Mouse (Mus musculus) stomach, embryonic 16.5 days (tissue): ENCODE results near the gene Nceh1. TPM values are rescaled to one million over a fixed set of nuclear protein-coding genes. Genes with fewer than 3 reads are reported as not detected.

Source experiments
- ATAC-seq: fragments of 200-750 bp; cut with Nextera tagmentation; 2 replicates; pipeline ENCODE4 v1.8.0; 2017; ENCODE audit warnings: moderate number of reproducible peaks, moderate TSS enrichment; ENCODE audit not compliant: insufficient read depth, low FRiP score
- H3K27ac ChIP-seq: fragments of 300-500 bp; sonication (generic); 2 replicates; pipeline ENCODE4 v1.5.1; 2014; ENCODE audit warnings: low read length
- H3K27me3 ChIP-seq: fragments of 300-500 bp; sonication (generic); 2 replicates; pipeline ENCODE4 v1.6.1; 2014; ENCODE audit warnings: low read length, control low read depth, mixed read lengths; ENCODE audit not compliant: control insufficient read depth, insufficient read depth
- H3K36me3 ChIP-seq: fragments of 300-500 bp; sonication (generic); 2 replicates; pipeline ENCODE4 v1.6.1; 2014; ENCODE audit warnings: low read length; ENCODE audit not compliant: control insufficient read depth, insufficient read depth
- H3K4me1 ChIP-seq: fragments of 300-500 bp; sonication (generic); 2 replicates; pipeline ENCODE4 v1.6.1; 2014; ENCODE audit warnings: low read length, control low read depth, mixed read lengths; ENCODE audit not compliant: control insufficient read depth, insufficient read depth
- H3K4me2 ChIP-seq: fragments of 300-500 bp; sonication (generic); 2 replicates; pipeline ENCODE4 v1.6.1; 2014; ENCODE audit warnings: low read depth, low read length, mixed read lengths
- H3K4me3 ChIP-seq: fragments of 300-500 bp; sonication (generic); replicated peaks from 2 replicates; pipeline ENCODE4 v1.5.1; 2014; ENCODE audit warnings: mild to moderate bottlenecking, low read length
- H3K9ac ChIP-seq: fragments of 300-500 bp; sonication (generic); 2 replicates; pipeline ENCODE4 v1.6.1; 2014; ENCODE audit warnings: low read length
- H3K9me3 ChIP-seq: fragments of 300-500 bp; sonication (generic); replicated peaks from 2 replicates; pipeline ENCODE4 v1.6.1; 2016; ENCODE audit warnings: low read length, control low read depth; ENCODE audit not compliant: control insufficient read depth
- WGBS: fragments of 180-500 bp; shearing (Covaris S2); extraction: QIAGEN DNeasy Blood & Tissue Kit; methylation state at CpG from one replicate; pipeline ENCODE4 v1.1.7; 2014; 5-methylcytosine and 5-hydroxymethylcytosine counted together
- polyA plus RNA-seq: library from polyadenylated mRNA; unstranded; fragments of >200 nt; fragmentation: Nextera tagmentation; extraction: Ambion mirVana; gene quantifications from 2 replicates; pipeline ENCODE4 v1.2.1, GENCODE M21; 2015

The Nceh1 gene
- polyA plus RNA-seq, 1 experiment from 2014 or later: 8.6 TPM

DNA sequence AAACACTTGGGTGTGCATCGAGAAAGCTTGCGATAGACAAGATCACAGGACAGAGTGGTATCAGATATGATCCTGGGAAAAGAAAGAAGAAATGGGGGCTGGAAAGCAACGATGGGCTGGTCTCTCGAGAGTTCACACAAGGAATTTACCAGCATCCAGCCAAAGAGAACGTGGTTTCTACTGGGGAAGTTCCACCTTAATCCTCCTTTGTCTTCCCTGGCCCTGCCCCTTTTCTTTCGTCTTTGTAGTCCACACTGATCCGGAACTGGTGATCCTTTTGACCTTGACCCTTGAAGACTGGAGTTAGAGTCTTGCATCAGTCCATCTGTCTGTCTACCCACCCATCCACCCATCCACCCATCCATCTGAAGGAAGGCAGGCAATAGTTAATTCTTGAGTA, 34.6 kb downstream of the Nceh1 start:
- Histone ChIP-seq H3K27me3 (no peaks in the 10 kb centered on the region), H3K27ac (no peak overlapping the region), H3K9me3 (no peaks in the 10 kb centered on the region), H3K4me1 (no peaks in the 10 kb centered on the region), H3K36me3 (no peaks in the 10 kb centered on the region), H3K4me2 (no peak overlapping the region), H3K9ac (no peak overlapping the region), H3K4me3 (no peak overlapping the region)
- ATAC-seq: no peak
- 87% methylated on average over 7 of the region's 7 CpGs for WGBS

DNA sequence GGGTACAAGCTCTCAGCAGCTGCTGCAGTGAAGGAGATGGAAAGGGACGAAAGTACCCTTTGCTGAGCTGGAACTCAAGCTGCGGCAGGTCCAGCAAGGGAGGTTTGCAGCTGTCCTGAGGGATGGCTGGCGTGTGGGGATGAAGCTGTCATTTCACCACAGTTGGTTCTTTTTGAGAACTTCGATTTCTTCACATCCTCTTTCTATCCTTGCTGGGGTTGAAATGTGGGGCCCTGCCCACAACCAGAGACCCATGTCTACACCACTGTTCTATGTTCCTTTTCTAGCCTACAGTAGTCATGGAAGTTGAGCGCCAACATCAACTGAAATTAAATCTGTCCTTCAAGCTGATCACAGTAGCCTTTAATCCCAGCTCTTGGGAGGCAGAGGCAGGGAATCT, 35.8 kb downstream of the Nceh1 start:
- Histone ChIP-seq H3K27ac (no peak overlapping the region), H3K4me3 (no peak overlapping the region), H3K36me3 (no peaks in the 10 kb centered on the region), H3K4me1 (no peaks in the 10 kb centered on the region), H3K9ac (no peak overlapping the region), H3K4me2 (no peak overlapping the region), H3K9me3 (no peaks in the 10 kb centered on the region), H3K27me3 (no peaks in the 10 kb centered on the region)
- no peak for ATAC-seq
- WGBS: 88% methylated on average over 5 of the region's 5 CpGs

DNA sequence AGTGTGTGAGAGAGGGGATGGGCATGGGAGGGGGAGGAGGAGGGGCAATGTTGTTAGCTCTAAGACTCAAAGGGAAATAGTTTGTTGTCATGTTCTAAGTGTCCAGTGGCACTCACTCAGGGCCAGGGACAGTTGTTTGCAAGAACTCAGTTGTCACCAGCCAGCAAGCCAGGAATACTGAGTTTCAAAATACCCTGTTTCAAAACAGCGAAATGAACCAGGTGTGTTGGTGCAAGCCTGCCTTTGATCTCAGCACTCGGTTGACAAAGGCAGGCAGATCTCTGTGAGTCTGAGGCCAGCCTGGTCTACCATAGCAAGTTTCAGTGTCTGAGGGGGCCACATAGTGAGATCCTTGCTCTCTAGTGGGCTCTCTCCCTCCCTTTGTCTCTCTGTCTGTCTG, 39.3 kb downstream of the Nceh1 start:
- WGBS: 65% methylated on average over 2 of the region's 2 CpGs
- Histone ChIP-seq H3K9me3 (no peaks in the 10 kb centered on the region), H3K9ac (no peak overlapping the region), H3K4me1 (no peaks in the 10 kb centered on the region), H3K27me3 (no peaks in the 10 kb centered on the region), H3K4me2 (no peak overlapping the region), H3K36me3 (no peaks in the 10 kb centered on the region), H3K27ac (no peak overlapping the region), H3K4me3 (no peak overlapping the region)
- no peak for ATAC-seq

DNA sequence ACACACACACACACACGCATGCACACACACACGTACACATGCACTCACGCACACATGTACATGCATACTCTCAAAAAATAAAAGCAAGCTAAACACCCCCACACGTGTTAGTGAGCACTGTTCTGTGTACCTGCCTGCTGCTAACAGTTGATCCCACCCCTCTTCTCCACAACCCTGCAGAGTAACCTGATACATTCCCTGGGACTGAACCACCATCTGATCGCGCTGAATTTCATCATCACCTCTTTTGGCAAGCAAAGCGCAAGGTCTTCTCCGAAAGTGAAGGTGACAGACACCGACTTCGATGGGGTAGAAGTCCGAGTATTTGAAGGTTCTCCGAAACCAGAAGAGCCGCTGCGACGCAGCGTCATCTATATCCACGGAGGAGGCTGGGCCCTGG, 39.7 kb downstream of the Nceh1 start:
- no peak for ATAC-seq
- Histone ChIP-seq H3K27ac (no peak overlapping the region), H3K4me3 (no peak overlapping the region), H3K27me3 (no peaks in the 10 kb centered on the region), H3K36me3 (no peaks in the 10 kb centered on the region), H3K9me3 (no peaks in the 10 kb centered on the region), H3K4me2 (no peak overlapping the region), H3K4me1 (no peaks in the 10 kb centered on the region), H3K9ac (no peak overlapping the region)
- 62% methylated on average over 17 of the region's 17 CpGs for WGBS

DNA sequence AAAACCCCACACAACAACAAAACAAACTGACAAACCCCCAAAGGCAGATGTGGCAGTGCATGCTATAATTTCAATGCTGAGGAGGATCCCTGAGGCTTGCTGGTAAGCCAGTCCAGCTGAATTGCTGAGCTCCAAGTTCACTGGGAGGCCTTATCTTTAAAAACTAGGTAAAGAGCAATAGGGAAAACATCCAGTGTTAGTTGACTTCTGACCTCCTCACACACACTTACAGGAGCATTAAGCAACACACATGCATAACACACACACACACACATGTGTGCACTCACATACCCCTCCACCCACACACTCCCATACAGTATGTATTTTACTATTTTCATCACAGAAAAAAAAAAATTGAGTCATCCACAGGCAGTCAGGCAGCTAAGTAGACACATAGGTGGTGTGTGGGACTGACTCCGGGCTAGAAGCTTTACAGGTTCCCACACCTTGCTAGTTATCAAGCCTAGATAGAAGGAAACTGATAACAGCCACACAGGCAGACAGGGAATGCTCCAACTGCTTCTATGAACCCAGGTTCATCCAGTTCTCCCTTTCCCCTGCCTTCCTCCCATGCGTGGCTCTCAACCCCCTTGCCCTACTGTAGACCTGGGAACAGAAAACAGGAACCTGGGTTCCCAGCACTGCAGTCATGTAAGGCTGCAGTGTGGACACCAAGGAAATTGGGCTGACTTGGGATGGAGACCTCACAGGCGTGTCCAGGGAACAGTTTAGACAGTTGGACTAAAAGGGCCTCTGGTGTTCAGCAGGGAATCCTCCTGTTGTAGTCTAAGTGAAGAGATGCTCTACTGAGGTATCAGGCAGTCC, 45.1 kb downstream of the Nceh1 start:
- peak; percentile 68; the same call in 1 of the 2 replicates for ATAC-seq
- Histone ChIP-seq H3K27me3 (no peaks in the 10 kb centered on the region), H3K4me1 (no peaks in the 10 kb centered on the region), H3K9me3 (no peaks in the 10 kb centered on the region), H3K4me3 (no peak overlapping the region), H3K36me3 (no peaks in the 10 kb centered on the region), H3K27ac (peak overlapping the region; percentile 48), H3K4me2 (no peak overlapping the region), H3K9ac (no peak overlapping the region)
- WGBS: 69% methylated on average over 3 of the region's 3 CpGs

DNA sequence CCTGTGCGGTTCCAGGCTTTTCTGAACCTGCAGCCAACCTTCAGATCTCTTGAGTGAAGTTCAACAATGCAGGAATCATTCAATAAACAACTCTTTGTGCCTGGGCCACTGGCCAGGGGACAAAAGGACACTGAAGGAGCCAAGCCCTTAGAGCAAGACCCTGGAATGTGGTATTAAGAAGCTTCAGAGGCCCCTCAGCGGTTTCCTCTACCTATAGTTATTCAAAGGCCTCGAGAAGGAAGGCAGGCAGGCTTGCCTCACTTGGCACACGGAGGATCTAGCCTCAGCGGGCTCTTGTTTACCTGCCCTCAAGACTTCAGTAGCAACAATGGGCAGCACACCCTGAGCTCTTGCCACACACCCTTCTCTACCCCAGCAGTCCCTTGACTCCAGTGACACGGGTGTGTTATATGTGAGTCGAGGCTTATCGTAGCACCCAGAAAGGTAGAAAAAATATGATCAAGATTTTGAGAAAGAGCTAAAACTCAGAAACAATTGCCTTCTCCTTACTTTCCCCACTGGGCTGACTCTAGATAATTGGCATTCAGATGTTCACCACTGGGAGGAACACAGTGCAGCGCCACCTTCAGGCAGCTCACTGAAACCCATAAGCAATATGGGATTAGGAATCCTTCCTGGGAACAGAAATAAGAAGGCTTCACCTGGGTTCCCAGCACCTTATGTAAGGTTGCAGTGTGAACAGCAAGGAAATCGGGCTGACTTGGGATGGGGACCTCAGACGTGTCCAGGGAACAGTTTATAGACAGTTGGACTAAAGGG, 46.0 kb downstream of the Nceh1 start:
- no peaks in the 10 kb centered on the region for H3K27me3 ChIP-seq
- ATAC-seq: peak; percentile 56; the same call in 1 of the 2 replicates
- H3K4me3 ChIP-seq: no peak overlapping the region
- 60% methylated on average over 11 of the region's 11 CpGs for WGBS
- no peak overlapping the region for H3K4me2 ChIP-seq
- H3K9me3 ChIP-seq: no peaks in the 10 kb centered on the region
- H3K4me1 ChIP-seq: no peaks in the 10 kb centered on the region
- no peak overlapping the region for H3K9ac ChIP-seq
- H3K36me3 ChIP-seq: no peaks in the 10 kb centered on the region
- H3K27ac ChIP-seq: peak overlapping the region; percentile 48

DNA sequence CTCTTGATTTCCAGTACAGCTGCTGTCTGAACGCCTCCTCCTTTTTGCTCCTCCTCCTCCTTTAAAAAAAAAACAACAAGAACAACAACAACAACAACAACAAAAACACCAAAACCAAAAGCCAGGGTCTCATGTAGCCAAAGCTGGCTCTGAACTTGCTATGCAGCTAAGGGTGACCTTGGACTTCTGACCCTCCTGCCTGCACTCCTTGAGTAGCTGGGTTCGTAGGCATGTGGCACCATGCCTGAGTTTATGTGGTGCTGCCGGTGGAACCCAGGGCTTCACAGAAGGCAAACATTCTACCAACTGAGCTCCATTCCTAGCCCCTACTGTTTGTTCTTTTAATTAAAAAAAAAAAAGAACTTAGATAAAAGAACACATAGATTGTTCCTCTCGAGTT, 50.6 kb downstream of the Nceh1 start:
- H3K4me1 ChIP-seq: no peaks in the 10 kb centered on the region
- no peak for ATAC-seq
- no peaks in the 10 kb centered on the region for H3K27me3 ChIP-seq
- H3K36me3 ChIP-seq: no peaks in the 10 kb centered on the region
- H3K9ac ChIP-seq: no peak overlapping the region
- H3K4me3 ChIP-seq: no peak overlapping the region
- no peak overlapping the region for H3K27ac ChIP-seq
- 69% methylated on average over 4 of the region's 4 CpGs for WGBS
- H3K4me2 ChIP-seq: no peak overlapping the region
- H3K9me3 ChIP-seq: no peaks in the 10 kb centered on the region

DNA sequence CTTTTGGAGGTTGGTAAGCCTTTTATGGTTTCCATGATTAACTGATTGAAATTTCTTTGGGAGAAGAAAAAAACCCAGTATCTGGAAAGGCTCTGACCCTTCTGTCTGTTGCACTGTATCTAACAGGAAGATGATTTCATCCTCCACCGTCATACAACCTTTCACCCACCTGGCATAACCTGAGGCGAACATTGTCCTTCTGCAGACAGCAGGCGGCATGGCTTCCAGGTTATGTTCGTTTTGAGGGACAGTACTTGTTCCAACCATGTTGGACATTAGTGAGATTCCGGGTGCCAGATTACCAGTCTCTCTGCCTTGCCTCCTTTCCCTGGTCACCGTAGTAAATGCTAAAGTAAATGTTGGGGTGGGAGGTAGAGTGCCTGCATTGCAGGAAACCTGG, 51.1 kb downstream of the Nceh1 start:
- Histone ChIP-seq H3K4me2 (no peak overlapping the region), H3K36me3 (no peaks in the 10 kb centered on the region), H3K9me3 (no peaks in the 10 kb centered on the region), H3K27ac (no peak overlapping the region), H3K27me3 (no peaks in the 10 kb centered on the region), H3K4me1 (no peaks in the 10 kb centered on the region), H3K9ac (no peak overlapping the region), H3K4me3 (no peak overlapping the region)
- 83% methylated on average over 6 of the region's 6 CpGs for WGBS
- no peak for ATAC-seq

DNA sequence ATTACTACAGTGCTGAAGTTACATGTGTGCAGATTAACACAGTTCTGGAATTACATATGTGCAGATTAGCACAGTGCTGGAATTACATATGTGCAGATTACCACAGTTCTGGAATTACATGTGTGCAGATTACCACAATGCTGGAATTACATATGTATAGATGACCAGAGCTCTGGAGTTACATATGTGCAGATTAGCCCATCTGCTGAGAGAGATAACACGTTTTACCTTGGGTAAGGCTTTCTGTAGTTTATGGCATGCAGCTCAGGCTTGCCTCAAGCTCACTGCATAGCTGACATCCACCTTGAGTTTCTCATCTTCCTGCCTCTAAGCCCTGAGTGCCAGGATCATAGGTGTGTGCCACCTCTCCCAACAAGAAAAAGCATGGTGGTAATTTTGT, 52.2 kb downstream of the Nceh1 start:
- Histone ChIP-seq H3K4me2 (no peak overlapping the region), H3K27me3 (no peaks in the 10 kb centered on the region), H3K4me1 (no peaks in the 10 kb centered on the region), H3K27ac (no peak overlapping the region), H3K4me3 (no peak overlapping the region), H3K9ac (no peak overlapping the region), H3K36me3 (no peaks in the 10 kb centered on the region), H3K9me3 (no peaks in the 10 kb centered on the region)
- 66% methylated on average over 1 of the region's 1 CpGs for WGBS
- ATAC-seq: no peak
